Mouse (Mus musculus) CH12.LX (cell line): ENCODE data around the gene Trio. TPM values are rescaled to one million over a fixed set of nuclear protein-coding genes. Genes with fewer than 3 reads are reported as not detected.

Experiments used
- DNase-seq: peaks from one replicate; pipeline ENCODE4 v3.0.0-alpha.2; 2013; ENCODE audit errors: extremely low read depth
- H3K27ac ChIP-seq: 2 replicates; pipeline ENCODE4 v1.5.1; 2012; ENCODE audit warnings: low read depth, mild to moderate bottlenecking, control low read depth, moderate library complexity; ENCODE audit not compliant: insufficient read depth
- H3K27me3 ChIP-seq: replicated peaks from 2 replicates; pipeline ENCODE3; 2012; ENCODE audit warnings: inconsistent platforms
- H3K36me3 ChIP-seq, 2 experiments: replicated peaks in 1 of 2; 2 replicates each; pipeline versions ENCODE3 to v1.6.1; 2012; ENCODE audit warnings: inconsistent platforms in 1 of 2, low read length in 1 of 2, mild to moderate bottlenecking in 1 of 2, mixed read lengths in 1 of 2, moderate library complexity in 1 of 2; ENCODE audit not compliant: control insufficient read depth in 1 of 2, insufficient read depth in 1 of 2
- H3K4me1 ChIP-seq, 2 experiments: 2 replicates each; pipeline ENCODE4 v1.6.1; 2012; ENCODE audit warnings: inconsistent platforms in 1 of 2, moderate library complexity in 1 of 2; ENCODE audit not compliant: insufficient read depth in 2 of 2, control insufficient read depth in 1 of 2
- H3K4me2 ChIP-seq: 2 replicates; pipeline ENCODE4 v1.6.1; 2012; ENCODE audit warnings: low read depth, mild to moderate bottlenecking, control low read depth; ENCODE audit not compliant: poor library complexity, insufficient read depth, severe bottlenecking
- H3K4me3 ChIP-seq, 3 experiments: fragments of 150-350 bp in 1 of 3; sonication (generic) in 1 of 3; replicated peaks in 1 of 3; 2 replicates each; pipeline versions ENCODE3 to v1.5.1; 2011 to 2012; ENCODE audit warnings: low read depth in 2 of 3, low read length in 2 of 3, mild to moderate bottlenecking in 2 of 3, moderate library complexity in 2 of 3, control low read depth in 1 of 3, improper control_type of control experiment in 1 of 3, inconsistent platforms in 1 of 3, mixed read lengths in 1 of 3; ENCODE audit not compliant: poor library complexity in 1 of 3
- H3K79me2 ChIP-seq: replicated peaks from 2 replicates; pipeline ENCODE4 v1.6.1; 2012; ENCODE audit warnings: mild to moderate bottlenecking, moderate library complexity; ENCODE audit not compliant: control insufficient read depth, poor library complexity, insufficient read depth, severe bottlenecking; ENCODE audit errors: extremely low read depth
- H3K9ac ChIP-seq: 2 replicates; pipeline ENCODE4 v1.6.1; 2012; ENCODE audit warnings: low read depth, mild to moderate bottlenecking, control low read depth, moderate library complexity; ENCODE audit not compliant: insufficient read depth
- H3K9me3 ChIP-seq: replicated peaks from 2 replicates; pipeline ENCODE3; 2012; ENCODE audit warnings: low read length, inconsistent platforms, mixed read lengths
- BHLHE40 ChIP-seq: IDR thresholded peaks from 2 replicates; pipeline ENCODE4 v1.6.1; 2011; ENCODE audit warnings: mild to moderate bottlenecking, low read depth, low read length, improper control_type of control experiment
- CHD1 ChIP-seq: IDR thresholded peaks from 2 replicates; pipeline ENCODE4 v1.6.1; 2012; ENCODE audit warnings: low read depth, low read length, improper control_type of control experiment, inconsistent platforms
- ELF1 ChIP-seq: IDR thresholded peaks from 2 replicates; pipeline ENCODE4 v1.6.1; 2014; ENCODE audit warnings: low read depth, mild to moderate bottlenecking, inconsistent platforms, low read length, improper control_type of control experiment
- ETS1 ChIP-seq: conservative IDR thresholded peaks from 2 replicates; pipeline ENCODE4 v1.6.1; 2012; ENCODE audit warnings: low read depth, mild to moderate bottlenecking, inconsistent platforms, low read length, improper control_type of control experiment, moderate library complexity
- GABPA ChIP-seq: IDR thresholded peaks from 2 replicates; pipeline ENCODE4 v1.6.1; 2012; ENCODE audit warnings: low read depth, low read length, improper control_type of control experiment, inconsistent platforms; ENCODE audit not compliant: insufficient replicate concordance
- HCFC1 ChIP-seq: IDR thresholded peaks from 2 replicates; pipeline ENCODE4 v1.6.1; 2012; ENCODE audit warnings: low read depth, mild to moderate bottlenecking, inconsistent platforms, low read length, improper control_type of control experiment
- KAT2A ChIP-seq: IDR thresholded peaks from 2 replicates; pipeline ENCODE4 v1.6.1; 2012; ENCODE audit warnings: low read length, improper control_type of control experiment, inconsistent platforms; ENCODE audit not compliant: insufficient replicate concordance
- MAX ChIP-seq: IDR thresholded peaks from 2 replicates; pipeline ENCODE4 v1.6.1; 2011; ENCODE audit warnings: low read length, improper control_type of control experiment
- MXI1 ChIP-seq: IDR thresholded peaks from 2 replicates; pipeline ENCODE4 v1.6.1; 2011; ENCODE audit warnings: mild to moderate bottlenecking, low read depth, low read length, improper control_type of control experiment
- NELFE ChIP-seq: IDR thresholded peaks from 2 replicates; pipeline ENCODE4 v1.6.1; 2011; ENCODE audit warnings: low read depth, low read length, improper control_type of control experiment
- POLR2A ChIP-seq: IDR thresholded peaks from 2 replicates; pipeline ENCODE4 v1.6.1; 2011; ENCODE audit warnings: low read depth, mild to moderate bottlenecking, improper control_type of control experiment, low read length
- SMC3 ChIP-seq: IDR thresholded peaks from 2 replicates; pipeline ENCODE4 v1.6.1; 2011; ENCODE audit warnings: low read depth, low read length, improper control_type of control experiment
- UBTF ChIP-seq: IDR thresholded peaks from 2 replicates; pipeline ENCODE4 v1.6.1; 2012; ENCODE audit warnings: low read depth, mild to moderate bottlenecking, inconsistent platforms, low read length, improper control_type of control experiment, moderate library complexity
- USF1 ChIP-seq: IDR thresholded peaks from 2 replicates; pipeline ENCODE4 v1.6.1; 2014; ENCODE audit warnings: low read depth, mild to moderate bottlenecking, inconsistent platforms, low read length, improper control_type of control experiment
- USF2 ChIP-seq: conservative IDR thresholded peaks from 2 replicates; pipeline ENCODE4 v1.6.1; 2011; ENCODE audit warnings: low read depth, low read length, improper control_type of control experiment
- ZMIZ1 ChIP-seq: IDR thresholded peaks from 2 replicates; pipeline ENCODE4 v1.6.1; 2012; ENCODE audit warnings: low read depth, mild to moderate bottlenecking, inconsistent platforms, low read length, improper control_type of control experiment
- dilution Hi-C: fragments of 300-500 bp; cut with MboI; formaldehyde crosslinking; loops from 2 replicates; pipeline ENCODE4 v1.14.3; 2020; ENCODE audit warnings: low sequenced_read_pairs; ENCODE audit not compliant: extremely low pct_unique_long_range_greater_than_20kb, extremely low pct_ligation_motif_present
- in situ Hi-C: fragments of 300-500 bp; cut with MboI; formaldehyde crosslinking; loops from 3 replicates; pipeline ENCODE4 v1.14.3; 2019; ENCODE audit warnings: low sequenced_read_pairs, low pct_ligation_motif_present, low pct_unique_long_range_greater_than_20kb, mixed read lengths
- polyA plus RNA-seq: library from polyadenylated mRNA; unstranded; fragments of >175 nt; gene quantifications from 2 replicates; pipeline ENCODE4 v1.2.1, GENCODE M21; 2012; ENCODE audit warnings: low read depth; ENCODE audit not compliant: insufficient read length
- total RNA-seq, 2 experiments: library from RNA; depleted of rRNA; stranded (reverse); fragments of 300-350 nt in 1 of 2; fragments of >200 nt in 1 of 2; gene quantifications; 2 replicates each; pipeline ENCODE4 v1.2.3; 2012 to 2014

Gene Trio
- total and polyA plus RNA-seq, 3 experiments: 3.9 to 17.5 (median 4.3) TPM

GRCm38 (mm10) chr15:27980436-27980835 is 45.2 kb downstream of the Trio start:
- no peak overlapping the region for H3K4me2 ChIP-seq
- peaks cover 0 to 19% of the 10 kb centered on the region in 2 experiments; a peak in 2 of 4 replicates for H3K4me1 ChIP-seq
- H3K79me2 ChIP-seq: no peaks in the 10 kb centered on the region
- TF ChIP-seq CHD1: no peak
- TF ChIP-seq ETS1: no peak
- TF ChIP-seq HCFC1: no peak
- TF ChIP-seq BHLHE40: no peak
- TF ChIP-seq MAX: no peak
- TF ChIP-seq UBTF: no peak
- no peak for TF ChIP-seq USF1
- no peak for TF ChIP-seq MXI1
- TF ChIP-seq ZMIZ1: no peak
- no peaks in the 10 kb centered on the region for H3K36me3 ChIP-seq
- no peak overlapping the region for H3K27ac ChIP-seq
- DNase-seq: no peak
- no peak overlapping the region for H3K9ac ChIP-seq
- no peak overlapping the region for H3K4me3 ChIP-seq
- dilution Hi-C loops (no loop called here), in situ Hi-C loops (no loop called here)
- H3K9me3 ChIP-seq: peaks cover 3% of the 10 kb centered on the region
- H3K27me3 ChIP-seq: no peaks in the 10 kb centered on the region

- dilution Hi-C loops: no loop called here
- no peaks in the 10 kb centered on the region for H3K27me3 ChIP-seq
- no peaks in the 10 kb centered on the region for H3K36me3 ChIP-seq
- peaks cover 0 to 21% of the 10 kb centered on the region in 2 experiments; a peak in 2 of 4 replicates for H3K4me1 ChIP-seq
- H3K4me2 ChIP-seq: no peak overlapping the region
- H3K27ac ChIP-seq: no peak overlapping the region
- no peak overlapping the region for H3K4me3 ChIP-seq
- TF ChIP-seq POLR2A: no peak
- TF ChIP-seq ZMIZ1: no peak
- TF ChIP-seq KAT2A: no peak
- no peak for TF ChIP-seq SMC3
- no peak for TF ChIP-seq ELF1
- TF ChIP-seq NELFE: no peak
- TF ChIP-seq MAX: no peak
- TF ChIP-seq GABPA: no peak
- no peak for TF ChIP-seq MXI1
- no peak for TF ChIP-seq USF2
- in situ Hi-C loops: no loop called here
- no peak for DNase-seq
- H3K79me2 ChIP-seq: no peaks in the 10 kb centered on the region
- no peak overlapping the region for H3K9ac ChIP-seq
- H3K9me3 ChIP-seq: peaks cover 11% of the 10 kb centered on the region
Observed at GRCm38 (mm10) chr15:27976950-27977349, 48.7 kb downstream of the Trio start.
